ENCODE assay signal across 15 mouse cellular contexts in the genomic region with DNA sequence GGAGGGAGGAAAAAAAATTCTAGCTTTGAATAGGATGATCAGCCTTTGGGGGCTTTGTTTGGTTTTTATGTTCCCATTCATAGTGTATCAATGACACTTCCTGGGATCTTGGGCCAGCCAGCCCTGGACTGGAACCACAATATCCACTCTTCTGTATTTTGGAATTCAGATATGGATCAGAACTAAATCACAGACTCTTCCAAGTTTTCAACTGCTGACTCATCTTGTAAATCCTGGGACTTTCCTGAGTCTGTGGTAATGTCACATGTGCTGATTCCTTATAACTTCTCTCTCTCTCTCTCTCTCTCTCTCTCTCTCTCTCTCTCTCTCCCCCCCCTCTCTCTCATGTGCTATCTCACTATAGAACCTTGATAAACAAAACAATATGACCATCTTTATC.
"Had no signal": no experiment of that assay in that cellular context is flagged by ENCODE, and none has a peak within 500 bp of the region (broad histone marks: within the 10 kb centered on the region; RNA-seq: fewer than 3 reads in every experiment).

No protein-coding gene starts in this region.

- H3K4me3 ChIP-seq: layer of hippocampus, adult 2 months; lung, embryonic 15.5 days; neural tube, embryonic 13.5 days; stomach, embryonic 15.5 days had no signal

- H3K27ac ChIP-seq: kidney, postnatal 0 days; layer of hippocampus, adult 2 months; liver, embryonic 14.5 days; neural tube, embryonic 13.5 days; stomach, embryonic 15.5 days had no signal

- H3K36me3 ChIP-seq: lung, embryonic 15.5 days; neural tube, embryonic 13.5 days; stomach, embryonic 15.5 days had no signal

- DNase-seq: kidney, postnatal 25 days; layer of hippocampus, adult 9-11 months; lung, postnatal 10 days; lung, postnatal 36 days; midbrain, embryonic 14.5 days; retina, postnatal 1 day; right cerebral cortex, postnatal 25 days; spleen, adult 18-20 months; thymus, postnatal 25 days had no signal

- H3K27me3 ChIP-seq: lung, embryonic 15.5 days; stomach, embryonic 15.5 days had no signal

- H3K9me3 ChIP-seq: lung, embryonic 15.5 days; stomach, embryonic 15.5 days had no signal
